Mouse (Mus musculus): ENCODE data around the gene Sox1. TPM values are rescaled to one million over a fixed set of nuclear protein-coding genes. Genes with fewer than 3 reads are reported as not detected.
A peak's percentile ranks its signal among the peaks of the same experiment; 100 is the strongest.

The Sox1 gene
- polyA plus RNA-seq, 1 experiment from 2014 or later, result not detected

GRCm38 (mm10) chr8:12408020-12408419 is 12.9 kb downstream of the Sox1 start:
- Histone ChIP-seq H3K27me3 (ENCODE audit: insufficient read depth, poor library complexity, severe bottlenecking) (peaks cover 82% of the 10 kb centered on the region), H3K4me1 (no peaks in the 10 kb centered on the region), H3K27ac (no peak overlapping the region), H3K36me3 (no peaks in the 10 kb centered on the region), H3K9me3 (no peaks in the 10 kb centered on the region), H3K4me3 (no peak overlapping the region)
- 21% methylated on average over 10 of the region's 10 CpGs for WGBS
- no peak for DNase-seq (ENCODE audit: low spot score)

- no peak overlapping the region for H3K27ac ChIP-seq
- H3K36me3 ChIP-seq, result no peaks in the 10 kb centered on the region
- H3K4me1 ChIP-seq, result no peaks in the 10 kb centered on the region
- no peak overlapping the region for H3K4me3 ChIP-seq
- no peaks in the 10 kb centered on the region for H3K9me3 ChIP-seq
- H3K27me3 ChIP-seq (ENCODE audit: insufficient read depth, poor library complexity, severe bottlenecking), result peaks cover 82% of the 10 kb centered on the region
- DNase-seq (ENCODE audit: low spot score), result no peak
- 76% methylated on average over 3 of the region's 3 CpGs for WGBS
These were observed 14.9 kb downstream of the Sox1 start for GRCm38 (mm10) chr8:12409976-12410375.

GRCm38 (mm10) chr8:12417056-12417455 is 22.0 kb downstream of the Sox1 start:
- H3K4me1 ChIP-seq, result no peaks in the 10 kb centered on the region
- H3K27me3 ChIP-seq (ENCODE audit: insufficient read depth, poor library complexity, severe bottlenecking), result peaks cover 52% of the 10 kb centered on the region
- H3K4me3 ChIP-seq, result no peak overlapping the region
- no peak for DNase-seq (ENCODE audit: low spot score)
- H3K9me3 ChIP-seq, result no peaks in the 10 kb centered on the region
- 74% methylated on average over 2 of the region's 2 CpGs for WGBS
- H3K27ac ChIP-seq, result no peak overlapping the region
- no peaks in the 10 kb centered on the region for H3K36me3 ChIP-seq

GRCm38 (mm10) chr8:12420537-12420936 is 25.4 kb downstream of the Sox1 start:
- Histone ChIP-seq H3K9me3 (no peaks in the 10 kb centered on the region), H3K27me3 (ENCODE audit: insufficient read depth, poor library complexity, severe bottlenecking) (peaks cover 66% of the 10 kb centered on the region), H3K36me3 (no peaks in the 10 kb centered on the region), H3K27ac (no peak overlapping the region), H3K4me3 (no peak overlapping the region), H3K4me1 (no peaks in the 10 kb centered on the region)
- no peak for DNase-seq (ENCODE audit: low spot score)
- 58% methylated on average over 2 of the region's 2 CpGs for WGBS

- peaks cover 15% of the 10 kb centered on the region for H3K4me1 ChIP-seq
- DNase-seq (ENCODE audit: low spot score), result peak; percentile 61
- no peaks in the 10 kb centered on the region for H3K36me3 ChIP-seq
- H3K9me3 ChIP-seq, result no peaks in the 10 kb centered on the region
- H3K27me3 ChIP-seq (ENCODE audit: insufficient read depth, poor library complexity, severe bottlenecking), result peaks cover 87% of the 10 kb centered on the region
- no peak overlapping the region for H3K27ac ChIP-seq
- 85% methylated on average over 8 of the region's 8 CpGs for WGBS
- H3K4me3 ChIP-seq, result no peak overlapping the region
These were observed 30.8 kb downstream of the Sox1 start for GRCm38 (mm10) chr8:12425906-12426305.

- peaks cover 99% of the 10 kb centered on the region for H3K27me3 ChIP-seq (ENCODE audit: insufficient read depth, poor library complexity, severe bottlenecking)
- peak; percentile 65 for DNase-seq (ENCODE audit: low spot score)
- 79% methylated on average over 9 of the region's 9 CpGs for WGBS
- H3K4me1 ChIP-seq, result peaks cover 20% of the 10 kb centered on the region
- H3K4me3 ChIP-seq, result no peak overlapping the region
- H3K36me3 ChIP-seq, result no peaks in the 10 kb centered on the region
- H3K9me3 ChIP-seq, result no peaks in the 10 kb centered on the region
- H3K27ac ChIP-seq, result no peak overlapping the region
These were observed 32.3 kb downstream of the Sox1 start for GRCm38 (mm10) chr8:12427346-12427745.

- no peaks in the 10 kb centered on the region for H3K9me3 ChIP-seq
- 23% methylated on average over 26 of the region's 26 CpGs for WGBS
- peaks cover 99% of the 10 kb centered on the region for H3K27me3 ChIP-seq (ENCODE audit: insufficient read depth, poor library complexity, severe bottlenecking)
- no peak overlapping the region for H3K27ac ChIP-seq
- peaks cover 20% of the 10 kb centered on the region for H3K4me1 ChIP-seq
- H3K36me3 ChIP-seq, result no peaks in the 10 kb centered on the region
- H3K4me3 ChIP-seq, result 0 out of 2 replicates have a peak overlapping the region, but pooled peaks have one; percentile 8
- peak; percentile 50 for DNase-seq (ENCODE audit: low spot score)
These were observed 33.0 kb downstream of the Sox1 start for GRCm38 (mm10) chr8:12427886-12428799.

- Histone ChIP-seq H3K9me3 (no peaks in the 10 kb centered on the region), H3K4me3 (no peak overlapping the region), H3K4me1 (peaks cover 20% of the 10 kb centered on the region), H3K36me3 (no peaks in the 10 kb centered on the region), H3K27ac (no peak overlapping the region), H3K27me3 (ENCODE audit: insufficient read depth, poor library complexity, severe bottlenecking) (peaks cover 99% of the 10 kb centered on the region)
- WGBS, result 33% methylated on average over 5 of the region's 5 CpGs
- no peak for DNase-seq (ENCODE audit: low spot score)
These were observed 33.8 kb downstream of the Sox1 start for GRCm38 (mm10) chr8:12428931-12429330.

- Histone ChIP-seq H3K36me3 (no peaks in the 10 kb centered on the region), H3K4me3 (no peak overlapping the region), H3K27ac (no peak overlapping the region), H3K27me3 (ENCODE audit: insufficient read depth, poor library complexity, severe bottlenecking) (peaks cover 99% of the 10 kb centered on the region), H3K4me1 (peaks cover 20% of the 10 kb centered on the region), H3K9me3 (no peaks in the 10 kb centered on the region)
- DNase-seq (ENCODE audit: low spot score), result no peak
- WGBS, result 10% methylated on average over 9 of the region's 9 CpGs
These were observed 34.6 kb downstream of the Sox1 start for GRCm38 (mm10) chr8:12429601-12430172.

- Histone ChIP-seq H3K27ac (no peak overlapping the region), H3K27me3 (ENCODE audit: insufficient read depth, poor library complexity, severe bottlenecking) (peaks cover 98% of the 10 kb centered on the region), H3K4me1 (peaks cover 20% of the 10 kb centered on the region), H3K4me3 (peak overlapping the region; percentile 37), H3K36me3 (no peaks in the 10 kb centered on the region), H3K9me3 (no peaks in the 10 kb centered on the region)
- WGBS, result 2% methylated on average over 46 of the region's 46 CpGs
- no peak for DNase-seq (ENCODE audit: low spot score)
These were observed 35.2 kb downstream of the Sox1 start for GRCm38 (mm10) chr8:12430173-12430899.

GRCm38 (mm10) chr8:12430900-12431737 is 36.0 kb downstream of the Sox1 start:
- Histone ChIP-seq H3K36me3 (no peaks in the 10 kb centered on the region), H3K9me3 (no peaks in the 10 kb centered on the region), H3K4me1 (peaks cover 20% of the 10 kb centered on the region), H3K27ac (no peak overlapping the region), H3K4me3 (peak overlapping the region; percentile 37), H3K27me3 (ENCODE audit: insufficient read depth, poor library complexity, severe bottlenecking) (peaks cover 94% of the 10 kb centered on the region)
- DNase-seq (ENCODE audit: low spot score), result no peak
- WGBS, result 2% methylated on average over 51 of the region's 51 CpGs

- WGBS, result 56% methylated on average over 6 of the region's 6 CpGs
- Histone ChIP-seq H3K27me3 (ENCODE audit: insufficient read depth, poor library complexity, severe bottlenecking) (peaks cover 89% of the 10 kb centered on the region), H3K4me1 (peaks cover 20% of the 10 kb centered on the region), H3K9me3 (no peaks in the 10 kb centered on the region), H3K36me3 (no peaks in the 10 kb centered on the region), H3K4me3 (no peak overlapping the region), H3K27ac (no peak overlapping the region)
- no peak for DNase-seq (ENCODE audit: low spot score)
These were observed 36.6 kb downstream of the Sox1 start for GRCm38 (mm10) chr8:12431738-12432055.
